Mouse (Mus musculus): Measurements from ENCODE around the gene Hist1h3f. TPM values are rescaled to one million over a fixed set of nuclear protein-coding genes. Genes with fewer than 3 reads are reported as not detected.

The Hist1h3f gene
- polyA plus RNA-seq, 1 experiment from 2014 or later: 0.37 TPM

Other genes with a start within 250 kb of the Hist1h3f start
- gene Zfp322a, start 174.8 kb upstream of the Hist1h3f start, polyA plus RNA-seq (2017; shearing (Covaris generic)): 25.9 TPM
- gene Abt1, start 120.2 kb upstream of the Hist1h3f start, polyA plus RNA-seq (2017; shearing (Covaris generic)): 12.4 TPM
- gene Btn1a1, start 78.2 kb upstream of the Hist1h3f start, polyA plus RNA-seq (2017; shearing (Covaris generic)): 0.05 TPM
- gene Btn2a2, start 55.2 kb upstream of the Hist1h3f start, polyA plus RNA-seq (2017; shearing (Covaris generic)): not detected
- gene Hist1h4h, start 13.0 kb upstream of the Hist1h3f start, polyA plus RNA-seq (2017; shearing (Covaris generic)): 5.1 TPM
- gene Hist1h2af, start 10.1 kb upstream of the Hist1h3f start, polyA plus RNA-seq (2017; shearing (Covaris generic)): not detected
- 0.53 TPM for gene Hist1h3g, start 8.6 kb upstream of the Hist1h3f start, polyA plus RNA-seq (2017; shearing (Covaris generic))
- gene Hist1h2bh, start 660 bp upstream of the Hist1h3f start, polyA plus RNA-seq (2017; shearing (Covaris generic)): not detected
- gene Hist1h4f, start 7.6 kb downstream of the Hist1h3f start, polyA plus RNA-seq (2017; shearing (Covaris generic)): 0.66 TPM
- gene Hist1h1d, start 9.2 kb downstream of the Hist1h3f start, polyA plus RNA-seq (2017; shearing (Covaris generic)): 0.60 TPM
- 2.0 TPM for gene Hist1h3e, start 18.3 kb downstream of the Hist1h3f start, polyA plus RNA-seq (2017; shearing (Covaris generic))
- 4.5 TPM for gene Hist1h2ae, start 27.2 kb downstream of the Hist1h3f start, polyA plus RNA-seq (2017; shearing (Covaris generic))
- gene Hist1h2bg, start 27.3 kb downstream of the Hist1h3f start, polyA plus RNA-seq (2017; shearing (Covaris generic)): 3.0 TPM
- 0.68 TPM for gene Hist1h2bf, start 30.1 kb downstream of the Hist1h3f start, polyA plus RNA-seq (2017; shearing (Covaris generic))
- gene Hist1h2ad, start 30.3 kb downstream of the Hist1h3f start, polyA plus RNA-seq (2017; shearing (Covaris generic)): not detected
- gene Hist1h3d, start 31.7 kb downstream of the Hist1h3f start, polyA plus RNA-seq (2017; shearing (Covaris generic)): 0.18 TPM
- gene Hist1h4d, start 37.5 kb downstream of the Hist1h3f start, polyA plus RNA-seq (2017; shearing (Covaris generic)): 17.1 TPM
- 3.0 TPM for gene Hist1h2be, start 77.1 kb downstream of the Hist1h3f start, polyA plus RNA-seq (2017; shearing (Covaris generic))
- gene Hist1h1e, start 78.5 kb downstream of the Hist1h3f start, polyA plus RNA-seq (2017; shearing (Covaris generic)): 13.2 TPM
- gene Hist1h2ac, start 139.9 kb downstream of the Hist1h3f start, polyA plus RNA-seq (2017; shearing (Covaris generic)): 0.59 TPM
- gene Hist1h2bc, start 140.1 kb downstream of the Hist1h3f start, polyA plus RNA-seq (2017; shearing (Covaris generic)): 10.5 TPM
- gene Hist1h1t, start 151.8 kb downstream of the Hist1h3f start, polyA plus RNA-seq (2017; shearing (Covaris generic)): not detected
- gene Hist1h4c, start 154.4 kb downstream of the Hist1h3f start, polyA plus RNA-seq (2017; shearing (Covaris generic)): 5.3 TPM
- gene Hfe, start 166.8 kb downstream of the Hist1h3f start, polyA plus RNA-seq (2017; shearing (Covaris generic)): 0.74 TPM
- gene Hist1h1c, start 194.8 kb downstream of the Hist1h3f start, polyA plus RNA-seq (2017; shearing (Covaris generic)): 23.2 TPM
- gene Hist1h3c, start 201.6 kb downstream of the Hist1h3f start, polyA plus RNA-seq (2017; shearing (Covaris generic)): 0.38 TPM
- gene Hist1h2bb, start 202.7 kb downstream of the Hist1h3f start, polyA plus RNA-seq (2017; shearing (Covaris generic)): not detected
- gene Hist1h2ab, start 207.1 kb downstream of the Hist1h3f start, polyA plus RNA-seq (2017; shearing (Covaris generic)): 1.7 TPM
- gene Hist1h3b, start 208.2 kb downstream of the Hist1h3f start, polyA plus RNA-seq (2017; shearing (Covaris generic)): not detected
- 14.5 TPM for gene Hist1h4b, start 213.0 kb downstream of the Hist1h3f start, polyA plus RNA-seq (2017; shearing (Covaris generic))
- gene Hist1h4a, start 217.2 kb downstream of the Hist1h3f start, polyA plus RNA-seq (2017; shearing (Covaris generic)): not detected
- gene Hist1h3a, start 218.3 kb downstream of the Hist1h3f start, polyA plus RNA-seq (2017; shearing (Covaris generic)): 4.0 TPM
- gene Hist1h1a, start 219.6 kb downstream of the Hist1h3f start, polyA plus RNA-seq (2017; shearing (Covaris generic)): 1.1 TPM
- not detected for gene Trim38, start 225.9 kb downstream of the Hist1h3f start, polyA plus RNA-seq (2017; shearing (Covaris generic))